Mouse (Mus musculus) heart, embryonic 14.5 days (tissue): Measurements from ENCODE around the gene Nod1. TPM values are rescaled to one million over a fixed set of nuclear protein-coding genes. Genes with fewer than 3 reads are reported as not detected.

Experiments used
- ATAC-seq: fragments of 200-750 bp; cut with Nextera tagmentation; 2 replicates; pipeline ENCODE4 v1.8.0; 2017; ENCODE audit warnings: low read depth, moderate TSS enrichment; ENCODE audit not compliant: insufficient number of reproducible peaks, insufficient read depth, low FRiP score
- H3K27ac ChIP-seq, 2 experiments: fragments of 200-500 bp in 1 of 2; fragments of 300-500 bp in 1 of 2; sonication (generic) in 1 of 2; replicated peaks in 1 of 2; 2 replicates each; pipeline ENCODE4 v1.5.1; 2012 to 2014; ENCODE audit warnings: low read depth in 2 of 2, low read length in 2 of 2, control low read depth in 1 of 2, mild to moderate bottlenecking in 1 of 2, mixed read lengths in 1 of 2; ENCODE audit not compliant: control insufficient read depth in 1 of 2, insufficient read depth in 1 of 2
- H3K27me3 ChIP-seq: fragments of 300-500 bp; sonication (generic); 2 replicates; pipeline ENCODE4 v1.6.1; 2014; ENCODE audit warnings: mild to moderate bottlenecking, low read length, control low read depth; ENCODE audit not compliant: control insufficient read depth, insufficient read depth
- H3K36me3 ChIP-seq: fragments of 300-500 bp; sonication (generic); 2 replicates; pipeline ENCODE4 v1.6.1; 2014; ENCODE audit warnings: mild to moderate bottlenecking, control low read depth, low read length, mixed read lengths; ENCODE audit not compliant: control insufficient read depth, insufficient read depth
- H3K4me1 ChIP-seq, 2 experiments: fragments of 200-500 bp in 1 of 2; fragments of 300-500 bp in 1 of 2; sonication (generic) in 1 of 2; 2 replicates each; pipeline ENCODE4 v1.6.1; 2012 to 2014; ENCODE audit warnings: low read length in 2 of 2, control low read depth in 1 of 2, mixed read lengths in 1 of 2; ENCODE audit not compliant: control insufficient read depth in 2 of 2, insufficient read depth in 2 of 2
- H3K4me2 ChIP-seq: fragments of 300-500 bp; sonication (generic); 2 replicates; pipeline ENCODE4 v1.6.1; 2014; ENCODE audit warnings: mild to moderate bottlenecking, low read length
- H3K4me3 ChIP-seq, 2 experiments: fragments of 200-500 bp in 1 of 2; fragments of 300-500 bp in 1 of 2; sonication (generic) in 1 of 2; 2 replicates each; pipeline ENCODE4 v1.5.1; 2012 to 2014; ENCODE audit warnings: low read length in 2 of 2, mild to moderate bottlenecking in 2 of 2, control low read depth in 1 of 2, low read depth in 1 of 2, moderate library complexity in 1 of 2; ENCODE audit not compliant: control insufficient read depth in 1 of 2, insufficient read depth in 1 of 2
- H3K9ac ChIP-seq: fragments of 300-500 bp; sonication (generic); 2 replicates; pipeline ENCODE4 v1.6.1; 2014; ENCODE audit warnings: mild to moderate bottlenecking, low read length
- H3K9me3 ChIP-seq: fragments of 300-500 bp; sonication (generic); 2 replicates; pipeline ENCODE4 v1.6.1; 2016; ENCODE audit warnings: low read length, control low read depth; ENCODE audit not compliant: control insufficient read depth
- WGBS: fragments of 180-500 bp; shearing (Covaris S2); extraction: QIAGEN DNeasy Blood & Tissue Kit; methylation state at CpG from one replicate; pipeline ENCODE4 v1.1.7; 2014; 5-methylcytosine and 5-hydroxymethylcytosine counted together
- polyA plus RNA-seq: library from polyadenylated mRNA; unstranded; fragments of >200 nt; fragmentation: Nextera tagmentation; extraction: Ambion mirVana; gene quantifications from 2 replicates; pipeline ENCODE4 v1.2.1, GENCODE M21; 2014

Nod1 gene
- polyA plus RNA-seq, 1 experiment from 2014 or later: 4.6 TPM

DNA sequence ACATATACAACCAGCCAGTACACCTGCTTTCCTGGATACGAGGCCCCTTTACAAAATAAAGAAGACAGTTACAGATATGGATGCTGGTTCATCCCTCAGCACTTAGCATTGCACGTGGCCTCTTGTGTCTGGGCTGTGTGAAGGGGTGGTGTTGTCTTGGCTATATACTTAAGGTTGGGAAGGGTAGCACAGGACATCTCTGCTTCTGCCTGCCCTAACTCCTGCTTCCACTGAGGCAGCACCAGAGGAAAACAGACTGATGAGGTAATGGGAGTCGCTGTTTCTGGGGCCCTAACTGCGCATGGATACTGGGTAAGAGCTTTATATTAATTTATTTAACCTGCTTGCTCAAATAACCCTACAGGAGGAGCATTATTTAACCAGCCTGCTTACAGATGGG, 55.5 kb downstream of the Nod1 start:
- Histone ChIP-seq H3K27ac (no peak overlapping the region), H3K9me3 (no peaks in the 10 kb centered on the region), H3K27me3 (no peaks in the 10 kb centered on the region), H3K9ac (no peak overlapping the region), H3K4me2 (no peak overlapping the region), H3K4me3 (no peak overlapping the region), H3K36me3 (no peaks in the 10 kb centered on the region), H3K4me1 (no peaks in the 10 kb centered on the region)
- no peak for ATAC-seq
- 66% methylated on average over 4 of the region's 4 CpGs for WGBS

DNA sequence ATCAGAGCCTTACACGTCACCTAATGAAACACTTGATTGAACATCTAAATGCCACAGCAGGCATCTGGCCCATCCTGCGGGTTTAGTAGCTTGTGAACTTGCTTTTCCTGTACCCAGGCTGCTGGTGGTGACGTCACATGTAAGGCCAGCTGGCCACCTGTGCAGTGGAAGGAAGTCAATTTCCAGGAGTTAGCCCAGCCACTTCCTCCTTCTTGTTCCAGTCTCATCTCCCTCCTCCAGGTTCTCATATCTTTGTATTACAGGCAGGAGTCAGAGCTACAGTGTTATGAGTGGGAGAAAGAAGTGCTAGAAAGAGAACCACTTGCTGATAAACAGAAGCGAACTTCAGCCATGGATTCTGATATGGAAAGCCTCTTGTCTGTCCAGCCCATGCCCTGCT, 56.2 kb downstream of the Nod1 start:
- no peak overlapping the region for H3K4me2 ChIP-seq
- no peak overlapping the region for H3K4me3 ChIP-seq
- H3K27ac ChIP-seq: no peak overlapping the region
- no peak overlapping the region for H3K9ac ChIP-seq
- H3K4me1 ChIP-seq: no peaks in the 10 kb centered on the region
- H3K27me3 ChIP-seq: no peaks in the 10 kb centered on the region
- H3K9me3 ChIP-seq: no peaks in the 10 kb centered on the region
- no peaks in the 10 kb centered on the region for H3K36me3 ChIP-seq
- ATAC-seq: no peak
- WGBS: 52% methylated on average over 4 of the region's 4 CpGs

DNA sequence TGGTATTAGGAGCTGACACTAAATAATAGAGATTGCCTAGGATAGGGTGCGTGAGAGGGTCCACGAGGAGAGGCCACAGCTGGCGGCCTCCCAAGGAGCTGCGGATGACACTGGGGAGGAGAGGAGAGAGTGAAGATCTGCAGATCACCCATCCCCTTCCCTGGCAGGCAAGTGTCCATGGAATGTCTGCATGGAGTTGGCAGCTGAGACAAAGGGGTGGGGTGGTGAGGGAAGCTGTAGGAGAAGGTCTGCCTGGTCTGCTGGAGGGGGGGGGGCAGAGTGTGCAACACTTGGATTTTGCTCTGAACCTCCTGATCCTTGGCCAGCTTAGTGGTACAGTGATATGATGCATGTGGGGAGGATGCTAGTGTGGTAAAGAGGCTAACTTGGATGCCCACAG, 57.4 kb downstream of the Nod1 start:
- H3K4me2 ChIP-seq: no peak overlapping the region
- WGBS: 74% methylated on average over 4 of the region's 4 CpGs
- H3K9ac ChIP-seq: no peak overlapping the region
- no peak overlapping the region for H3K27ac ChIP-seq
- no peaks in the 10 kb centered on the region for H3K36me3 ChIP-seq
- ATAC-seq: no peak
- H3K4me1 ChIP-seq: no peaks in the 10 kb centered on the region
- H3K9me3 ChIP-seq: no peaks in the 10 kb centered on the region
- H3K4me3 ChIP-seq: no peak overlapping the region
- H3K27me3 ChIP-seq: no peaks in the 10 kb centered on the region

DNA sequence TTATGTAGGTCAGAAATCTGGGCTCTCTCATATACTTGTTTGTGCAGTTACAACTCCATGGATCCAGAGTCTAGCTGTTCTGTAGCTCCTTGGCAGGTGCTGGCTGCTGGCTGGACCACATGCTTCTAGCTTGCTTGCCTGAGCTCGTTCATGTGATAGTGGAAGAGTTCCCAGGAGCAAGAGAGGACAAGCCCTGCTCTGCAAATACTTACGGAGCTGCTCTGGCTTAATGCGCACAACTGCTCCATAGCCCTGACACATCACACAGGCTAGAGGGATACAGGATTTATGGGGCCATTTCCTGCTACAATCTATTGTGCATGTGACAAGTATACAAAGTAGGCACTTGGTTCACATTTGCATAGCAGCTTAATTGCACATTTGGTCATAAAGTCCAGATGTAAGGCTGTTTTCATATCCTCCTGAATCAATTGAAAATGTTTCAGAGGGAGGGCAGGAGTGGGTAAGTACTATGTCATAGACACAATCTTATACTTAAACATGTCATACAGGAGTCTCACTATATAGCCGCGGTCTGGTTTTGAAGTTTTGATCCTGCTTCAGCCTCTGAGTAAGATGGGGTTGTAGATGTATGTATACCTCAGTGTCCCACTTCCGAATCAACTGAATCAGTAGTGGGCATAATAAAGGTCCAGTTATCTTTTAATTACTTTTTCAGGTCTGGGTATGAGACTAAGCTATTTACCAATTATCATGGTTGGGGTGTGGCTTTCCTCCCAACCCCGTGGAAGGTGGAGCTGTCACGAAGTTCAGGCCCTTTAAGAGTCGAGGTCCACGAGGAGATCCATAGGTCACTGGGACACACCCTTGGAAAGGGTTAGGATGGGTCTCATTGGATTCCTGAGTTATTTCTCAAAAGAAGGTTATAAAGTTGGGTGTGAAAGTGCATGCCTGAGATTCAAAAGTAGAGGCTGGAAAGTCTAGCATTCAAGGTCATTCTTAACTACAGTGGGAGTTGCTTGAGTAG, 66.1 kb downstream of the Nod1 start:
- H3K27ac ChIP-seq: no peak overlapping the region

DNA sequence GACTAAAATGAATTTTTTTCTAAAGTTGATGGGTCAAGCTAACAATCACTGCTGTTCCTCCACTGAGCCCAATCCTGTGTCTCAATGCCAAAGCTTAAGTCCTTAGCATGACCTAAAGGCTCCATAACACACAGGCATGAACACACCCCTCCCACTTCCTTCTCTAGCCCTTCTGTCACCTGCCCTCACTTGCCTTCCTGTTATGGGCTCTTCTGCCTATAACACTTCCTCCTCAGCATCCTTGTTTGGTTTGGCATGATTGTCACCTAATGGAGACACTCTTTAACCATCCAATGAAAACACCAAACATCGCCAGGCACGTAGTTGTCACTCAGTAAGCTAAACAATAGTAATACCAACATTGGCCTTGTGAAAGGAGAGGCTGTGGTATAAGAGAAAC, 69.9 kb downstream of the Nod1 start:
- Histone ChIP-seq H3K4me1 (no peaks in the 10 kb centered on the region), H3K9me3 (no peaks in the 10 kb centered on the region), H3K27me3 (no peaks in the 10 kb centered on the region), H3K27ac (no peak overlapping the region), H3K4me2 (no peak overlapping the region), H3K9ac (no peak overlapping the region), H3K4me3 (no peak overlapping the region), H3K36me3 (no peaks in the 10 kb centered on the region)
- 85% methylated on average over 2 of the region's 2 CpGs for WGBS
- ATAC-seq: no peak

More for the DNA sequence above, 66.1 kb downstream of the Nod1 start:
- no peak for ATAC-seq
- Histone ChIP-seq H3K36me3 (no peaks in the 10 kb centered on the region), H3K9ac (no peak overlapping the region), H3K27me3 (no peaks in the 10 kb centered on the region), H3K9me3 (no peaks in the 10 kb centered on the region), H3K4me2 (no peak overlapping the region), H3K4me3 (no peak overlapping the region), H3K4me1 (no peaks in the 10 kb centered on the region)
- 84% methylated on average over 10 of the region's 10 CpGs for WGBS

DNA sequence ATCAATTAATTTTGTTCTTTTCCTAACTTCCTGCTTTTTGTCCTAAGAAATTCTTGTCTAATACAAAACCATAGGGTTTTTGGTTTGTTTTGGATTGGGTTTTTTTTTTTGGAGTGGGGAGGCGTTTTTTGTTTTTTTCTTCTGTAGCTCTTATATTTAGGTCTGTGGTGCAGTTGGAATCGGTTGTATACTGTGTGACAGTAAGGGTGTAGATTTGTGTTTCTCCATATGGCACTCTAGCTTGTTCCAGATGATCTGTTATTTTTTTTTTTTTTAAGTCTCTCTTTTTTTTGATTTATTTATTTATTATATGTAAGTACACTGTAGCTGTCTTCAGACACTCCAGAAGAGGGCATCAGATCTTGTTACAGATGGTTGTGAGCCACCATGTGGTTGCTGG, 72.2 kb downstream of the Nod1 start:
- no peak overlapping the region for H3K4me2 ChIP-seq
- H3K36me3 ChIP-seq: no peaks in the 10 kb centered on the region
- no peak overlapping the region for H3K27ac ChIP-seq
- H3K9me3 ChIP-seq: no peaks in the 10 kb centered on the region
- no peak overlapping the region for H3K9ac ChIP-seq
- no peak for ATAC-seq
- 85% methylated on average over 2 of the region's 2 CpGs for WGBS
- peaks cover 0 to 5% of the 10 kb centered on the region in 2 experiments; a peak in 1 of 4 replicates for H3K4me1 ChIP-seq
- no peaks in the 10 kb centered on the region for H3K27me3 ChIP-seq
- H3K4me3 ChIP-seq: no peak overlapping the region

DNA sequence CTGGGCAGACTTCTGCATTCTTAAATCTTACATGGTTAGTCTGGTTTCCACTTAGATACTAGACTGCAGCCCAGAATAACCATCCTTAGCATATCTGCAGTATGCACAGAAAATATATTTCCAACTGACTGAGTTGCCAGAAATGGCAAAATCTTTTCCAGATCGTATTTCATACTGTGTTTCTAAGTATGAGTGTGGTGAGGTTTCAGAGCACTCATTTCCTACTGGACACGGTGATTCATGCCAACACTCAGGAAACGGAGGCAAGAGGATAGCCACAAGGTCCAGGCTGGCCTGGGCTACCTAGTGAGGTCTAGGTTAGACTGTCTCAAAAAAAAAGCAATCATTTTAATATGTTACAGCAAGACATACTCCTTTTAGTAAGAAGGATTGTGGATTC, 81.0 kb downstream of the Nod1 start:
- ATAC-seq: no peak

More for the DNA sequence above, 81.0 kb downstream of the Nod1 start:
- H3K4me1 ChIP-seq: 0 out of 4 replicates have a peak, but pooled peaks cover 0 to under 1% of the 10 kb centered on the region in 2 experiments
- H3K27ac ChIP-seq: no peak overlapping the region
- WGBS: 80% methylated on average over 3 of the region's 3 CpGs
- no peaks in the 10 kb centered on the region for H3K27me3 ChIP-seq
- no peak overlapping the region for H3K9ac ChIP-seq
- no peaks in the 10 kb centered on the region for H3K9me3 ChIP-seq
- no peak overlapping the region for H3K4me3 ChIP-seq
- H3K36me3 ChIP-seq: 0 out of 2 replicates have a peak, but pooled peaks cover 2% of the 10 kb centered on the region
- H3K4me2 ChIP-seq: no peak overlapping the region
